Comparison of ENCODE assay signal across 24 mouse cellular contexts in genomic region chr4:140892163-140892530, GRCm38 (mm10). TPM values are rescaled to one million over a fixed set of nuclear protein-coding genes. Genes with fewer than 3 reads are reported as not detected.
"Had no signal": no experiment of that assay in that cellular context is flagged by ENCODE, and none has a peak within 500 bp of the region (broad histone marks: within the 10 kb centered on the region; RNA-seq: fewer than 3 reads in every experiment).

No protein-coding gene starts in this region.

- H3K4me3 ChIP-seq: gastrocnemius, adult 2 months; heart, adult 2 months; heart, embryonic 13.5 days; heart, embryonic 15.5 days; hindbrain, embryonic 10.5 days; hindbrain, embryonic 12.5 days; intestine, embryonic 15.5 days; layer of hippocampus, adult 2 months; left cerebral cortex, adult 2 months; limb, embryonic 10.5 days; limb, embryonic 12.5 days; liver, embryonic 12.5 days had no signal

- DNase-seq: gastrocnemius, adult 2 months; gastrocnemius, postnatal 25 days; heart, adult 2 months; heart, postnatal 4 days; kidney, adult 18-20 months; kidney, adult 8-10 months; kidney, postnatal 4 days had no signal

- H3K4me1 ChIP-seq: heart, embryonic 13.5 days; heart, embryonic 15.5 days; hindbrain, embryonic 10.5 days; hindbrain, embryonic 12.5 days; intestine, embryonic 15.5 days; limb, embryonic 10.5 days; limb, embryonic 12.5 days; liver, embryonic 12.5 days had no signal

- H3K4me2 ChIP-seq: heart, embryonic 13.5 days; heart, embryonic 15.5 days; hindbrain, embryonic 12.5 days; hindbrain, embryonic 14.5 days; intestine, embryonic 15.5 days; limb, embryonic 12.5 days; liver, embryonic 12.5 days had no signal

- H3K9ac ChIP-seq: heart, embryonic 13.5 days; heart, embryonic 15.5 days; hindbrain, embryonic 12.5 days; hindbrain, embryonic 14.5 days; intestine, embryonic 15.5 days; limb, embryonic 12.5 days; liver, embryonic 12.5 days; liver, embryonic 14.5 days had no signal

- ATAC-seq: hindbrain, embryonic 16.5 days; inflammation-experienced regulatory T-cells, adult 6 months; intestine, embryonic 15.5 days; intestine, postnatal 0 days; liver, embryonic 12.5 days had no signal

- H3K9me3 ChIP-seq: intestine, embryonic 15.5 days; liver, embryonic 12.5 days had no signal

- H3K36me3 ChIP-seq: heart, embryonic 13.5 days; heart, embryonic 15.5 days; hindbrain, embryonic 10.5 days; hindbrain, embryonic 12.5 days; intestine, embryonic 15.5 days; limb, embryonic 10.5 days; limb, embryonic 12.5 days; liver, embryonic 12.5 days had no signal

- H3K27me3 ChIP-seq: heart, embryonic 13.5 days; heart, embryonic 15.5 days; hindbrain, embryonic 12.5 days; intestine, embryonic 15.5 days; limb, embryonic 12.5 days had no signal

- H3K27ac ChIP-seq: gastrocnemius, adult 2 months; heart, adult 2 months; heart, embryonic 13.5 days; heart, embryonic 15.5 days; hindbrain, embryonic 10.5 days; hindbrain, embryonic 12.5 days; hindbrain, embryonic 14.5 days; intestine, embryonic 15.5 days; layer of hippocampus, adult 2 months; left cerebral cortex, adult 2 months; limb, embryonic 10.5 days; limb, embryonic 12.5 days; liver, embryonic 12.5 days; liver, embryonic 14.5 days had no signal

RNA-seq across cellular contexts. Expression of gene Padi1, which starts 46.6 kb away (rescaled TPM):
- polyA plus RNA-seq: heart, postnatal 0 days; hindbrain, embryonic 14.5 days; hindbrain, embryonic 16.5 days; liver, adult 2 months; liver, embryonic 12.5 days had no signal
